Mouse (Mus musculus): ENCODE results near the gene Rgs14.

DNA sequence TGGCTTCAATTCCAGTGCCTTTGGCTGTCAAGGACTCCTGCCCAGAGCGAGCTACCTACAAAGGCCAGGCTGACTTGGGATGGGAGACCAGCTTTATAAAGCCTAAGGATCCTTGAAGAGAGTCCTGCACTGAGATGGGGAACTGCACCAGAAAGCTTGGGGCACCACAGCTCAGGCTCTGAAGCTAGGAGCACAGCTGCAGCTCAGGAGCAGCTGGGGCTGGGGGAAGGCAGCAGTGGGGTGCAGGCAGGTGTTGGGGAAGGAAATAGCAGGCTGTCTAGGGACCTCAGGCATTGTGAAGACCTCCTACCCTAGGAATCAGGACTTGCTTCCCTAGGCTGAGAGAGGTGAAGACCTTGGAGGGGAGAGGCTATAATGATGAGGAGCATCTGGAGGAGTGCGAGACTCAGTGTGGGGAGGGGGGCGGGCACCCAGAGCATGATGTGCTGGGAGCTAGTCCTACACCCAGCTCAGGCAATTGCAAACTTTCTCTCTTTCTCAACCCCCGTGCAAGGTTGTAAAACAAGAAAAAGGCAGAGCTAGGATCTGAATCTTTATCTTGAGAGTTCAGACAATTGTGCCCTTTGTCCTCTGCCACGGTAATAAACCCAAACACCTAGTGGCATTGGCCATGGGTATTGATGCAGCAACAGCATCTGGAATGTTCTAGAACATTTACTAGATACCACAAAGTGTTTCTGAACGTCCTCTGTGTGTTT lies 4.8 kb downstream of the Rgs14 start:
- TF ChIP-seq ZC3H11A (IDR thresholded peaks at IDR 0.05; ENCODE audit: borderline replicate concordance, low read depth, low read length) (no peak), MAFK (IDR thresholded peaks at IDR 0.05; ENCODE audit: insufficient read depth, low read depth, low read length) (no peak), ZNF384 (IDR thresholded peaks at IDR 0.05; ENCODE audit: low read depth, low read length) (no peak), CHD2 (IDR thresholded peaks at IDR 0.05; ENCODE audit: low read depth, low read length) (no peak)
